Mouse (Mus musculus): ENCODE results near the gene Bhlhe41. TPM values are rescaled to one million over a fixed set of nuclear protein-coding genes. Genes with fewer than 3 reads are reported as not detected.

Gene Bhlhe41
- polyA plus RNA-seq, 1 experiment, result 15.6 TPM

DNA sequence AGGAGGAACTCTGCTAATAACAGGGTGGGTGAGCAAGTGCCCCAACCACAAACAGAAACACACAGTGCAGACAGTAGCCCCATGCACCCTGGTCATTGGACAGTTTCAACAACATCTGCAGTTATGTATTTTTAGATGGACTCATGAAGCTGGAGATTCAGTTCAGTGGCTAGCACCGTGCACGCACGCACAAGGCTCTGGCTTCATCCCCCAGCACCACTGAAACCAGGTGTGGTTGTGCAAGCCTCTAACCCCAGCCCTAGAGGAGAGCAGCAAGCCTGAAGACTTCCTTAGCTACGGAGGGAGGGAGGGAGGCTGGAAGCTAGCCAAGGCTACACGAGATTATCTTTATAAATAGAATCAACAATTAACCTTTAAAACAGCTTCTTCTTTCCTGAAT lies 19.7 kb downstream of the Bhlhe41 start:
- no peaks in the 10 kb centered on the region for H3K36me3 ChIP-seq (ENCODE audit: control insufficient read depth, insufficient read depth)
- TF ChIP-seq TCF12 (IDR thresholded peaks at IDR 0.05; ENCODE audit: insufficient read depth, poor library complexity, severe bottlenecking), result no peak
- no peak for TF ChIP-seq E2F4 (IDR thresholded peaks at IDR 0.05; ENCODE audit: insufficient read depth)
- TF ChIP-seq POLR2AphosphoS2 (IDR thresholded peaks at IDR 0.05; ENCODE audit: insufficient read length, low read depth), result no peak
- TF ChIP-seq REST (IDR thresholded peaks at IDR 0.05; ENCODE audit: insufficient read depth, insufficient read length), result no peak
- no peak for TF ChIP-seq CEBPB (IDR thresholded peaks at IDR 0.05; ENCODE audit: insufficient read depth, poor library complexity, severe bottlenecking)
- no peak for TF ChIP-seq SRF (IDR thresholded peaks at IDR 0.05; ENCODE audit: control insufficient read depth, insufficient read length, low read depth)
- TF ChIP-seq POLR2A (IDR thresholded peaks at IDR 0.05; ENCODE audit: insufficient read length, low read depth), result no peak
- no peak for TF ChIP-seq USF1 (IDR thresholded peaks at IDR 0.05; ENCODE audit: low read depth)
- no peak for TF ChIP-seq MAX (IDR thresholded peaks at IDR 0.05; ENCODE audit: low read depth)
- TF ChIP-seq MYOD1 (IDR thresholded peaks at IDR 0.05; ENCODE audit: control insufficient read depth in 1 of 3, insufficient read length in 2 of 3, low read depth in 2 of 3), result no peak
- TF ChIP-seq TCF3 (IDR thresholded peaks at IDR 0.05; ENCODE audit: insufficient read length, low read depth), result no peak
- TF ChIP-seq MYOG (IDR thresholded peaks at IDR 0.05; ENCODE audit: control insufficient read depth in 1 of 3, insufficient read depth in 1 of 3, insufficient read length in 2 of 3, low read depth in 2 of 3), result no peak

DNA sequence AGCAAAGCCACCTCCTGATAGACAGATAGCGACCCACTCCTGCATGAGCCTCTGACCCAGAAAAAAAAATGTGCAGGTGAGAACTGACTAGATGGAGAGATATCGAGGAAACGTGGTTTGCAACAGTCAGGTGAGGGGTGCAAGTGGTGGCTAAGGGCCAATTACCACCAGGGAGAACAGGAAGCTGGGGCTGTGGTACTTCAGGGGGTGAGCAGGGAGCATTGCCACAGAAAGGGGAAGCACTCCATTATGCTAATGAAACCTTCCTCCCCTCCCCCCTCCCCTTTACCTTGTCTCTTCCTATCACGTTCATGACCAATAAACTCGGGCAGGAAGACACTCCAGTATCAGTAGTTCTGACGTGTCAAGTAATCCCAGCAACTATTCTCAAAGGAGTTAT lies 30.0 kb downstream of the Bhlhe41 start:
- no peak overlapping the region for H3ac ChIP-seq (ENCODE audit: control insufficient read depth, insufficient read length)
- TF ChIP-seq MYOD1 (IDR thresholded peaks at IDR 0.05; ENCODE audit: control insufficient read depth in 1 of 3, insufficient read length in 2 of 3, low read depth in 2 of 3) (no peak), POLR2AphosphoS2 (IDR thresholded peaks at IDR 0.05; ENCODE audit: insufficient read length, low read depth) (no peak), MYOG (IDR thresholded peaks at IDR 0.05; ENCODE audit: control insufficient read depth in 1 of 3, insufficient read depth in 1 of 3, insufficient read length in 2 of 3, low read depth in 2 of 3) (no peak), REST (IDR thresholded peaks at IDR 0.05; ENCODE audit: insufficient read depth, insufficient read length) (no peak)
- H3K79me2 ChIP-seq (ENCODE audit: control insufficient read depth, insufficient read depth), result no peaks in the 10 kb centered on the region
- H3K4me2 ChIP-seq (ENCODE audit: low read depth), result no peak overlapping the region
- no peaks in the 10 kb centered on the region for H3K36me3 ChIP-seq (ENCODE audit: control insufficient read depth, insufficient read depth)
- H3K27me3 ChIP-seq (ENCODE audit: control insufficient read depth, insufficient read depth, insufficient read length), result no peaks in the 10 kb centered on the region
- H3K4me3 ChIP-seq, result no peak overlapping the region

More for the DNA sequence above, 19.7 kb downstream of the Bhlhe41 start:
- no peak overlapping the region for H3K4me3 ChIP-seq
- H3K27me3 ChIP-seq (ENCODE audit: control insufficient read depth, insufficient read depth, insufficient read length), result no peaks in the 10 kb centered on the region
- no peaks in the 10 kb centered on the region for H3K79me2 ChIP-seq (ENCODE audit: control insufficient read depth, insufficient read depth)
- H3K4me2 ChIP-seq (ENCODE audit: low read depth), result no peak overlapping the region
- no peak overlapping the region for H3ac ChIP-seq (ENCODE audit: control insufficient read depth, insufficient read length)

DNA sequence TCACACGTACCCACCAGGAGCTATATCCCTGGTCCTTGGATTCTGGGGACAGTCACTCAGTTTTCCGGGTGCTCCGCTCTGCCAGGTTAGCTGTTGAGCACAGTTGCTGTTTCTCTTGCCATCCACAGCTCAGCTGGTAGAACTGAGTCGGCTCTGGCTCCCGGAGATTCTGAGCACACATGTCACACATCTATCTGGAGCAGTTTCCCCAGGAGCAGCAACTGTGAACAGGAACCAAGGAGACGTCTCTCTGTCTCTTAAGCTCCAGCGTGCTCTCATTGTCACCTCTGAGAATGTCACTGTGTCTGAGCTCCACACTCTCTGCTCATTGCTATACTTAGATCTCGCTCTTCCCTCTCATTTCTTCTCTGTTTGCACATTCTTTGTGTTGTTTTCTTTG lies 32.4 kb downstream of the Bhlhe41 start:
- no peaks in the 10 kb centered on the region for H3K36me3 ChIP-seq (ENCODE audit: control insufficient read depth, insufficient read depth)
- no peaks in the 10 kb centered on the region for H3K79me2 ChIP-seq (ENCODE audit: control insufficient read depth, insufficient read depth)
- TF ChIP-seq POLR2A (IDR thresholded peaks at IDR 0.05; ENCODE audit: insufficient read length, low read depth), result no peak
- no peak for TF ChIP-seq MYOG (IDR thresholded peaks at IDR 0.05; ENCODE audit: control insufficient read depth in 1 of 3, insufficient read depth in 1 of 3, insufficient read length in 2 of 3, low read depth in 2 of 3)
- TF ChIP-seq USF1 (IDR thresholded peaks at IDR 0.05; ENCODE audit: low read depth), result no peak
- TF ChIP-seq TCF3 (IDR thresholded peaks at IDR 0.05; ENCODE audit: insufficient read length, low read depth), result no peak
- no peak for TF ChIP-seq E2F4 (IDR thresholded peaks at IDR 0.05; ENCODE audit: insufficient read depth)
- no peak for TF ChIP-seq CEBPB (IDR thresholded peaks at IDR 0.05; ENCODE audit: insufficient read depth, poor library complexity, severe bottlenecking)
- no peak for TF ChIP-seq TCF12 (IDR thresholded peaks at IDR 0.05; ENCODE audit: insufficient read depth, poor library complexity, severe bottlenecking)
- TF ChIP-seq MYOD1 (IDR thresholded peaks at IDR 0.05; ENCODE audit: control insufficient read depth in 1 of 3, insufficient read length in 2 of 3, low read depth in 2 of 3), result no peak
- no peak for TF ChIP-seq SRF (IDR thresholded peaks at IDR 0.05; ENCODE audit: control insufficient read depth, insufficient read length, low read depth)
- no peak for TF ChIP-seq REST (IDR thresholded peaks at IDR 0.05; ENCODE audit: insufficient read depth, insufficient read length)
- TF ChIP-seq POLR2AphosphoS2 (IDR thresholded peaks at IDR 0.05; ENCODE audit: insufficient read length, low read depth), result no peak
- no peak for TF ChIP-seq MAX (IDR thresholded peaks at IDR 0.05; ENCODE audit: low read depth)
- H3K4me3 ChIP-seq, result no peak overlapping the region
- no peaks in the 10 kb centered on the region for H3K27me3 ChIP-seq (ENCODE audit: control insufficient read depth, insufficient read depth, insufficient read length)
- no peak overlapping the region for H3K4me2 ChIP-seq (ENCODE audit: low read depth)
- H3ac ChIP-seq (ENCODE audit: control insufficient read depth, insufficient read length), result no peak overlapping the region

- Histone ChIP-seq H3ac (ENCODE audit: control insufficient read depth, insufficient read length) (no peak overlapping the region), H3K27me3 (ENCODE audit: control insufficient read depth, insufficient read depth, insufficient read length) (no peaks in the 10 kb centered on the region), H3K79me2 (ENCODE audit: control insufficient read depth, insufficient read depth) (no peaks in the 10 kb centered on the region), H3K36me3 (ENCODE audit: control insufficient read depth, insufficient read depth) (no peaks in the 10 kb centered on the region), H3K4me2 (ENCODE audit: low read depth) (no peak overlapping the region), H3K4me3 (no peak overlapping the region)
- TF ChIP-seq E2F4 (IDR thresholded peaks at IDR 0.05; ENCODE audit: insufficient read depth), result no peak
- TF ChIP-seq TCF12 (IDR thresholded peaks at IDR 0.05; ENCODE audit: insufficient read depth, poor library complexity, severe bottlenecking), result no peak
- TF ChIP-seq POLR2A (IDR thresholded peaks at IDR 0.05; ENCODE audit: insufficient read length, low read depth), result no peak
- TF ChIP-seq MYOG (IDR thresholded peaks at IDR 0.05; ENCODE audit: control insufficient read depth in 1 of 3, insufficient read depth in 1 of 3, insufficient read length in 2 of 3, low read depth in 2 of 3), result no peak
- TF ChIP-seq CEBPB (IDR thresholded peaks at IDR 0.05; ENCODE audit: insufficient read depth, poor library complexity, severe bottlenecking), result no peak
- TF ChIP-seq POLR2AphosphoS2 (IDR thresholded peaks at IDR 0.05; ENCODE audit: insufficient read length, low read depth), result no peak
- no peak for TF ChIP-seq MAX (IDR thresholded peaks at IDR 0.05; ENCODE audit: low read depth)
- no peak for TF ChIP-seq SRF (IDR thresholded peaks at IDR 0.05; ENCODE audit: control insufficient read depth, insufficient read length, low read depth)
- no peak for TF ChIP-seq MYOD1 (IDR thresholded peaks at IDR 0.05; ENCODE audit: control insufficient read depth in 1 of 3, insufficient read length in 2 of 3, low read depth in 2 of 3)
- TF ChIP-seq REST (IDR thresholded peaks at IDR 0.05; ENCODE audit: insufficient read depth, insufficient read length), result no peak
- TF ChIP-seq TCF3 (IDR thresholded peaks at IDR 0.05; ENCODE audit: insufficient read length, low read depth), result no peak
- no peak for TF ChIP-seq USF1 (IDR thresholded peaks at IDR 0.05; ENCODE audit: low read depth)
Measured at GRCm38 (mm10) chr6:145830617-145831016, 34.7 kb downstream of the Bhlhe41 start.

DNA sequence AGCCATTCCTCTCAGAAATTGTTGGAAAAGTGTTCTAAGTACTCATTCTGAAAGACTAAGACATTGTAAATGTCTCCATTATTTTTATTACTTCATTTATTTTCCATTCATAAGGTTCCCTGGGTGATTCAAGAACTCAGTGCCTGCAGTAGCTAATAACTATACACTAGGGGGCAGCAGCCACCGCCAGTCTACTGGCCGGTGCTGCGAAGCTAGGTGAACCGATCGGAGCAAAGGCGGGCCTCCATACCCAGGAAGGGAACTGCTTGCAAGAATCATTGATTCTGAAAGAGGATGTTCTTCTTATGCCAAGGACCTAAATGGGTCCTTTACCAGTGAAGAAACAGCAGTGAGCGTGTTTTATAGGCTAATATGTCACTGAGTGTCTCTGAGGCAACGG lies 35.2 kb downstream of the Bhlhe41 start:
- H3K27me3 ChIP-seq (ENCODE audit: control insufficient read depth, insufficient read depth, insufficient read length), result no peaks in the 10 kb centered on the region
- H3K79me2 ChIP-seq (ENCODE audit: control insufficient read depth, insufficient read depth), result no peaks in the 10 kb centered on the region
- H3K4me3 ChIP-seq, result no peak overlapping the region
- no peak overlapping the region for H3ac ChIP-seq (ENCODE audit: control insufficient read depth, insufficient read length)
- TF ChIP-seq SRF (IDR thresholded peaks at IDR 0.05; ENCODE audit: control insufficient read depth, insufficient read length, low read depth) (no peak), MYOD1 (IDR thresholded peaks at IDR 0.05; ENCODE audit: control insufficient read depth in 1 of 3, insufficient read length in 2 of 3, low read depth in 2 of 3) (no peak), TCF3 (IDR thresholded peaks at IDR 0.05; ENCODE audit: insufficient read length, low read depth) (no peak), REST (IDR thresholded peaks at IDR 0.05; ENCODE audit: insufficient read depth, insufficient read length) (no peak), CEBPB (IDR thresholded peaks at IDR 0.05; ENCODE audit: insufficient read depth, poor library complexity, severe bottlenecking) (no peak), MAX (IDR thresholded peaks at IDR 0.05; ENCODE audit: low read depth) (no peak), MYOG (IDR thresholded peaks at IDR 0.05; ENCODE audit: control insufficient read depth in 1 of 3, insufficient read depth in 1 of 3, insufficient read length in 2 of 3, low read depth in 2 of 3) (no peak), USF1 (IDR thresholded peaks at IDR 0.05; ENCODE audit: low read depth) (no peak), POLR2A (IDR thresholded peaks at IDR 0.05; ENCODE audit: insufficient read length, low read depth) (no peak), E2F4 (IDR thresholded peaks at IDR 0.05; ENCODE audit: insufficient read depth) (no peak)
- H3K36me3 ChIP-seq (ENCODE audit: control insufficient read depth, insufficient read depth), result no peaks in the 10 kb centered on the region
- H3K4me2 ChIP-seq (ENCODE audit: low read depth), result no peak overlapping the region

Measured in myocyte (in vitro differentiated cells).